Mouse (Mus musculus) layer of hippocampus, adult 2 months (tissue): Measurements from ENCODE around the gene Prpf18. TPM values are rescaled to one million over a fixed set of nuclear protein-coding genes. Genes with fewer than 3 reads are reported as not detected.

Source experiments
- DNase-seq, 2 experiments: peaks; one replicate each; pipeline ENCODE4 v3.0.0; 2022; ENCODE audit warnings: low spot score in 2 of 2
- H3K27ac ChIP-seq: fragments of 200-600 bp; 2 replicates; pipeline ENCODE4 v1.8.1; 2022
- H3K4me3 ChIP-seq: fragments of 200-600 bp; 2 replicates; pipeline ENCODE4 v1.8.1; 2022; ENCODE audit warnings: mild to moderate bottlenecking
- CTCF ChIP-seq: fragments of 200-600 bp; conservative IDR thresholded peaks from 2 replicates; pipeline ENCODE4 v1.8.1; 2022; ENCODE audit warnings: antibody characterized with exemption, mild to moderate bottlenecking, moderate library complexity
- total RNA-seq, 2 experiments: library from RNA; stranded (reverse); gene quantifications; 2 replicates each; pipeline ENCODE4 v1.2.3; 2021

Gene Prpf18
- total RNA-seq, 2 experiments from 2014 or later: 48.2 to 50.4 TPM

GRCm38 (mm10) chr2:4608253-4608652 lies 43.7 kb downstream of the Prpf18 start:
- peak; percentile 37 for TF ChIP-seq CTCF
- no peak for DNase-seq
- Histone ChIP-seq H3K27ac (peak overlapping the region; percentile 46; the same call in 1 of the 2 replicates), H3K4me3 (no peak overlapping the region)

GRCm38 (mm10) chr2:4606559-4606958 lies 45.4 kb downstream of the Prpf18 start:
- TF ChIP-seq CTCF: no peak
- Histone ChIP-seq H3K4me3 (no peak overlapping the region), H3K27ac (no peak overlapping the region)
- no peak for DNase-seq

GRCm38 (mm10) chr2:4603361-4603945 lies 48.5 kb downstream of the Prpf18 start:
- no peak overlapping the region for H3K27ac ChIP-seq
- TF ChIP-seq CTCF: 0 out of 2 replicates have a peak, but pooled peaks have one; percentile 23
- no peak overlapping the region for H3K4me3 ChIP-seq
- DNase-seq: no peak

- Histone ChIP-seq H3K27ac (peak overlapping the region; percentile 34; the same call in 1 of the 2 replicates), H3K4me3 (no peak overlapping the region)
- DNase-seq: peak; percentile 80 to 82
- TF ChIP-seq CTCF: peak; percentile 84
These were observed 50.7 kb downstream of the Prpf18 start for GRCm38 (mm10) chr2:4601034-4601890.

GRCm38 (mm10) chr2:4596992-4597391 lies 54.9 kb downstream of the Prpf18 start:
- H3K27ac ChIP-seq: peak overlapping the region; percentile 28
- no peak for TF ChIP-seq CTCF
- H3K4me3 ChIP-seq: no peak overlapping the region
- DNase-seq: no peak

- Histone ChIP-seq H3K4me3 (no peak overlapping the region), H3K27ac (no peak overlapping the region)
- TF ChIP-seq CTCF: no peak
- DNase-seq: no peak
These were observed 58.0 kb downstream of the Prpf18 start for GRCm38 (mm10) chr2:4593878-4594387.

GRCm38 (mm10) chr2:4593433-4593832 lies 58.5 kb downstream of the Prpf18 start:
- Histone ChIP-seq H3K27ac (peak overlapping the region; percentile 5; the same call in 1 of the 2 replicates), H3K4me3 (no peak overlapping the region)
- TF ChIP-seq CTCF: no peak
- peak in 1 of 2 experiments; percentile 19 for DNase-seq

- no peak for TF ChIP-seq CTCF
- no peak overlapping the region; the same call in 1 of the 2 replicates for H3K27ac ChIP-seq
- H3K4me3 ChIP-seq: no peak overlapping the region
- no peak for DNase-seq
These were observed 59.2 kb downstream of the Prpf18 start for GRCm38 (mm10) chr2:4592666-4593065.

GRCm38 (mm10) chr2:4591647-4592046 lies 60.3 kb downstream of the Prpf18 start:
- no peak overlapping the region for H3K4me3 ChIP-seq
- no peak for TF ChIP-seq CTCF
- no peak overlapping the region for H3K27ac ChIP-seq
- no peak for DNase-seq

GRCm38 (mm10) chr2:4587685-4588409 lies 64.1 kb downstream of the Prpf18 start:
- no peak for TF ChIP-seq CTCF
- Histone ChIP-seq H3K4me3 (no peak overlapping the region), H3K27ac (no peak overlapping the region)

GRCm38 (mm10) chr2:4586245-4586644 lies 65.7 kb downstream of the Prpf18 start:
- DNase-seq: no peak
- Histone ChIP-seq H3K27ac (no peak overlapping the region), H3K4me3 (no peak overlapping the region)
- no peak for TF ChIP-seq CTCF

More at GRCm38 (mm10) chr2:4587685-4588409, 64.1 kb downstream of the Prpf18 start:
- DNase-seq: no peak

GRCm38 (mm10) chr2:4584252-4584651 lies 67.7 kb downstream of the Prpf18 start:
- no peak for TF ChIP-seq CTCF
- no peak overlapping the region for H3K4me3 ChIP-seq
- no peak for DNase-seq
- H3K27ac ChIP-seq: no peak overlapping the region

- DNase-seq: no peak
- Histone ChIP-seq H3K4me3 (no peak overlapping the region), H3K27ac (no peak overlapping the region)
- no peak for TF ChIP-seq CTCF
These were observed 69.0 kb downstream of the Prpf18 start for GRCm38 (mm10) chr2:4582930-4583329.
